Mouse (Mus musculus) intestine, embryonic 14.5 days (tissue): ENCODE results near the gene Zfp865. TPM values are rescaled to one million over a fixed set of nuclear protein-coding genes. Genes with fewer than 3 reads are reported as not detected.

Source experiments
- polyA plus RNA-seq: library from polyadenylated mRNA; unstranded; fragments of >200 nt; fragmentation: Nextera tagmentation; extraction: Ambion mirVana; gene quantifications from 2 replicates; pipeline ENCODE4 v1.2.1, GENCODE M21; 2014

Zfp865 gene
- polyA plus RNA-seq, 1 experiment from 2014 or later = 7.2 TPM

Other genes with a start within 250 kb of the Zfp865 start
- not detected in 2 replicates for gene Fam71e2, start 249.1 kb upstream of the Zfp865 start, polyA plus RNA-seq
- 0.28 TPM in 1 of 2 replicates, not detected in the other for gene Il11, start 237.5 kb upstream of the Zfp865 start, polyA plus RNA-seq
- 0.52 TPM in 1 of 2 replicates, not detected in the other for gene Tmem190, start 237.4 kb upstream of the Zfp865 start, polyA plus RNA-seq
- gene Tmem238, start 230.7 kb upstream of the Zfp865 start, polyA plus RNA-seq = 14.5 and 24.3 TPM in 2 replicates
- 293 and 321 TPM in 2 replicates for gene Rpl28, start 227.5 kb upstream of the Zfp865 start, polyA plus RNA-seq
- gene Ube2s, start 207.8 kb upstream of the Zfp865 start, polyA plus RNA-seq = 354 and 371 TPM in 2 replicates
- 0.30 and 0.42 TPM in 2 replicates for gene Shisa7, start 175.7 kb upstream of the Zfp865 start, polyA plus RNA-seq
- gene Isoc2b, start 150.1 kb upstream of the Zfp865 start, polyA plus RNA-seq = 6.3 and 8.9 TPM in 2 replicates
- 0.96 and 1.0 TPM in 2 replicates for gene Isoc2a, start 143.2 kb upstream of the Zfp865 start, polyA plus RNA-seq
- not detected in 2 replicates for gene Gm36210, start 113.9 kb upstream of the Zfp865 start, polyA plus RNA-seq
- gene Zfp628, start 105.2 kb upstream of the Zfp865 start, polyA plus RNA-seq = 3.3 and 4.0 TPM in 2 replicates
- gene Nat14, start 98.3 kb upstream of the Zfp865 start, polyA plus RNA-seq = 3.1 and 3.3 TPM in 2 replicates
- 3.7 and 4.0 TPM in 2 replicates for gene Ssc5d, start 94.6 kb upstream of the Zfp865 start, polyA plus RNA-seq
- 0.23 and 0.26 TPM in 2 replicates for gene Sbk2, start 56.0 kb upstream of the Zfp865 start, polyA plus RNA-seq
- 0.16 TPM in 1 of 2 replicates, not detected in the other for gene Sbk3, start 49.2 kb upstream of the Zfp865 start, polyA plus RNA-seq
- gene Zfp579, start 24.2 kb upstream of the Zfp865 start, polyA plus RNA-seq = 30.6 and 35.4 TPM in 2 replicates
- gene Zfp524, start 6.0 kb upstream of the Zfp865 start, polyA plus RNA-seq = 15.7 and 16.0 TPM in 2 replicates
- 37.5 and 40.3 TPM in 2 replicates for gene Fiz1, start 5.7 kb upstream of the Zfp865 start, polyA plus RNA-seq
- 1.0 and 2.0 TPM in 2 replicates for gene Gm44973, start 4.9 kb upstream of the Zfp865 start, polyA plus RNA-seq
- gene Ccdc106, start 177 bp downstream of the Zfp865 start, polyA plus RNA-seq = 15.1 and 17.1 TPM in 2 replicates
- not detected in 2 replicates for gene 4632433K11Rik, start 13.7 kb downstream of the Zfp865 start, polyA plus RNA-seq
- 4.8 and 6.3 TPM in 2 replicates for gene Zfp784, start 18.1 kb downstream of the Zfp865 start, polyA plus RNA-seq
- 38.3 and 40.1 TPM in 2 replicates for gene Zfp580, start 31.2 kb downstream of the Zfp865 start, polyA plus RNA-seq
- 129 and 133 TPM in 2 replicates for gene U2af2, start 41.8 kb downstream of the Zfp865 start, polyA plus RNA-seq
- gene Epn1, start 59.9 kb downstream of the Zfp865 start, polyA plus RNA-seq = 57.8 and 65.1 TPM in 2 replicates
- gene Rfpl4, start 96.6 kb downstream of the Zfp865 start, polyA plus RNA-seq = not detected in 2 replicates
- 0.54 and 0.72 TPM in 2 replicates for gene Rasl2-9, start 105.6 kb downstream of the Zfp865 start, polyA plus RNA-seq
- gene Vmn1r55, start 129.3 kb downstream of the Zfp865 start, polyA plus RNA-seq = not detected in 2 replicates
- not detected in 2 replicates for gene Vmn1r56, start 176.4 kb downstream of the Zfp865 start, polyA plus RNA-seq
- gene Vmn1r57, start 198.1 kb downstream of the Zfp865 start, polyA plus RNA-seq = not detected in 2 replicates